Mouse (Mus musculus): ENCODE data around the gene Podn. TPM values are rescaled to one million over a fixed set of nuclear protein-coding genes. Genes with fewer than 3 reads are reported as not detected.

Gene Podn
- polyA plus RNA-seq, 1 experiment: 29.8 TPM

DNA sequence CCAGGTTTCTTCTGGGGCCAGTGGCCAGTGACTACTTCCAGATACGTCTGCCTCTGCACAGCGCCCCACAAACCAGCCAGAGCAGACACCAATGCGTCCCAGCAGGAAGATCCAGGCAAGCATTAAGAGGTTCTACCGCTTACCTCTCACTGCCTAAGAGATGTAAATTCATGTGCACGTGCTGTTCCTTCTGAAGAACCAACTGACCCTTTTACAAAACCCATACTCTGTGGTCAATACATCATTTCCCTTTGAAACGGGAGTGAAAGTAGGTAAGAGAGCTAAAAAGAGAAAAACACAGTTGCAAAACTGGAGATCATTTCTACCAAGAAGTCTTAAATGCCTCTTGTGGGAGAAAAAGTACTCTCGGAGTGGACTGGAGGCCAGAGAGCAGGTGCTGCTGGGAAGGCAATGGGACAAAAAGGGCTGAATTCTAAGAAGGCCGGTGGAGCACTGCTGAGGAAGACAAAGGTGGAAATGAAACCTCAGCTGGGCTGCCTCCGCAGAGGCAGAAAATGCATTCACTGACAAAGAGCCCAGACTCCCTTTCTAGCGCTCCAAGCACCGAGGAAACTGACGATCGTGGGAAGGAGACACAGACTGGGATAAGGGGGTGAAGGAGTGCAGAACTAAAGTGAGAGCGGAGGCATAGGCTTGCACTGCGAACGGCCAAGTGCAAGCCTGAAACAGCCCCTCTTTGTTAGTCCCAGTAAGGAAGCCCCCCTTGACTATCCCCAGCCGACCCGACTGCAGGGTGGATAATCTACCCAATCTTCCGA is 36.5 kb downstream of the Podn start:
- Histone ChIP-seq H3K36me3 (ENCODE audit: control insufficient read depth, insufficient read depth, low read length) (peaks cover 17% of the 10 kb centered on the region), H3K27me3 (replicated peaks; ENCODE audit: control insufficient read depth, insufficient read depth, low read length) (no peaks in the 10 kb centered on the region), H3K4me1 (ENCODE audit: control insufficient read depth, insufficient read depth, low read length) (peaks cover 8% of the 10 kb centered on the region; the same call in 1 of the 2 replicates), H3K4me3 (ENCODE audit: insufficient read depth, low read depth, low read length) (no peak overlapping the region), H3K27ac (ENCODE audit: insufficient read depth, low read depth, low read length) (no peak overlapping the region)
- 78% methylated on average over 19 of the region's 19 CpGs for WGBS
- TF ChIP-seq CTCF (conservative IDR thresholded peaks at IDR 0.05; ENCODE audit: insufficient read depth, insufficient read length, low read depth, low read length) (no peak), POLR2A (IDR thresholded peaks at IDR 0.05; ENCODE audit: low read depth, low read length) (no peak)
- no peak for DNase-seq

DNA sequence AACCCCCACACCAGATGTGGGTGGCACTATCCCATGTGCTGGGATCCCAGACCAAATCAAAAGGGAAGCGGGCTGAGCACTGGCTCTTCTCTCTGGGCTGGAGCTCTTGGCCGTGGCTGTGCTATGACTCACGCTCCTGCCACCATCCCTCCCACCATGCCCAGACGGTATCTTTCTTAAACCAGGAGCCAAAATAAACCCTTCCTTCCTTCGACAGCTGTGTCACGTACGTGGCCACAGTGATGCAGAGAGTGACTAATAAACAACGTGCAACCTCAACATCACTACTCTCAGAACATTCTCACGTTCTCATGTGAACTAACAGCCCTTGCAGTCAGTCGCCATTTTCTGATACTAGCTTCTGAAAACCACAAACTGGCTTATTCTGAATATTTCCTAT is 38.1 kb downstream of the Podn start:
- WGBS: 63% methylated on average over 10 of the region's 10 CpGs
- Histone ChIP-seq H3K4me3 (ENCODE audit: insufficient read depth, low read depth, low read length) (no peak overlapping the region), H3K27me3 (replicated peaks; ENCODE audit: control insufficient read depth, insufficient read depth, low read length) (no peaks in the 10 kb centered on the region), H3K27ac (ENCODE audit: insufficient read depth, low read depth, low read length) (no peak overlapping the region), H3K36me3 (ENCODE audit: control insufficient read depth, insufficient read depth, low read length) (peaks cover 14% of the 10 kb centered on the region), H3K4me1 (ENCODE audit: control insufficient read depth, insufficient read depth, low read length) (no peaks in the 10 kb centered on the region)
- no peak for DNase-seq
- TF ChIP-seq CTCF (conservative IDR thresholded peaks at IDR 0.05; ENCODE audit: insufficient read depth, insufficient read length, low read depth, low read length) (no peak), POLR2A (IDR thresholded peaks at IDR 0.05; ENCODE audit: low read depth, low read length) (no peak)

DNA sequence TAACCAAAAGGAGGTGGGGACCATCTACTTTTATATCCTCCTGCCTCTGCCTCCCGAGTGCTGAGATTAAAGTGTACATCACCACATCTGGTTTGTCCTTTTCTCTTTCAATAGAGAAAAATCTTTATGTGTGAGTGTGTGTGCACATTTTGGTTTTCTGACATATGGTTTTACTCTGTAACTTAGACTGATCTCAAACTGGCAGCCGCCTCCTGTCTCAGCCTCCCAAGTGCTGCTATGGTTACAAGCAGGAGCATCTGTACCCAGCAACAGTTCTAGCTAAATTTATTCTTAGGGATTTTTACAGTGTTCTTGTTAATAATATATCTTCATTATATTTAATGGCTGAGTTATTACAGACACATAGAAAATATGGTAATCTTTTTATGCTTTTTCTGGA is 39.0 kb downstream of the Podn start:
- TF ChIP-seq POLR2A (IDR thresholded peaks at IDR 0.05; ENCODE audit: low read depth, low read length) (no peak), CTCF (conservative IDR thresholded peaks at IDR 0.05; ENCODE audit: insufficient read depth, insufficient read length, low read depth, low read length) (no peak)
- WGBS: 94% methylated on average over 2 of the region's 2 CpGs
- H3K27ac ChIP-seq (ENCODE audit: insufficient read depth, low read depth, low read length): no peak overlapping the region
- H3K4me3 ChIP-seq (ENCODE audit: insufficient read depth, low read depth, low read length): no peak overlapping the region
- no peaks in the 10 kb centered on the region for H3K27me3 ChIP-seq (replicated peaks; ENCODE audit: control insufficient read depth, insufficient read depth, low read length)
- H3K36me3 ChIP-seq (ENCODE audit: control insufficient read depth, insufficient read depth, low read length): peaks cover 15% of the 10 kb centered on the region
- no peak for DNase-seq
- H3K4me1 ChIP-seq (ENCODE audit: control insufficient read depth, insufficient read depth, low read length): no peaks in the 10 kb centered on the region

DNA sequence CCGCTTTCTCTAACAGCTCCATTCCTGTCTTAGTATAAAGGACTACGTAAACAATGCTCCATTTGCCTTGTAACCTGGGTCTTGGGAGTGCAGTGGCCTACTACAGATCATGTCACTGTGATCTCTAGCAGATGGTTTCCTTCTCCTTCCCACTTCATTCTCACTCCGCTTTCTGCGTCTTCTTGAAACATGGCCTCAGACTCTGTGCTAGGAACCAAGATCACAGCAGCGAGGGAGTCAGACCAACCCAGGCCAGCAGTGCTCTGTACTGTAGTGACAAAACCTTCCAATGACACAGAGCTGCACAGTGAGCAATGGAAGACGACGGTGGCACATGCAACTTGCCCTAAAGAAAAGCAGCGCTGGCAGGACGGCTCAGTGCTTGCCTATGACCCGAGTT is 40.4 kb downstream of the Podn start:
- Histone ChIP-seq H3K4me1 (ENCODE audit: control insufficient read depth, insufficient read depth, low read length) (no peaks in the 10 kb centered on the region), H3K4me3 (ENCODE audit: insufficient read depth, low read depth, low read length) (no peak overlapping the region), H3K36me3 (ENCODE audit: control insufficient read depth, insufficient read depth, low read length) (peaks cover 10% of the 10 kb centered on the region), H3K27me3 (replicated peaks; ENCODE audit: control insufficient read depth, insufficient read depth, low read length) (no peaks in the 10 kb centered on the region), H3K27ac (ENCODE audit: insufficient read depth, low read depth, low read length) (0 out of 2 replicates have a peak overlapping the region, but pooled peaks have one; percentile 20)
- TF ChIP-seq CTCF (conservative IDR thresholded peaks at IDR 0.05; ENCODE audit: insufficient read depth, insufficient read length, low read depth, low read length): no peak
- TF ChIP-seq POLR2A (IDR thresholded peaks at IDR 0.05; ENCODE audit: low read depth, low read length): no peak
- 78% methylated on average over 10 of the region's 10 CpGs for WGBS
- no peak for DNase-seq

DNA sequence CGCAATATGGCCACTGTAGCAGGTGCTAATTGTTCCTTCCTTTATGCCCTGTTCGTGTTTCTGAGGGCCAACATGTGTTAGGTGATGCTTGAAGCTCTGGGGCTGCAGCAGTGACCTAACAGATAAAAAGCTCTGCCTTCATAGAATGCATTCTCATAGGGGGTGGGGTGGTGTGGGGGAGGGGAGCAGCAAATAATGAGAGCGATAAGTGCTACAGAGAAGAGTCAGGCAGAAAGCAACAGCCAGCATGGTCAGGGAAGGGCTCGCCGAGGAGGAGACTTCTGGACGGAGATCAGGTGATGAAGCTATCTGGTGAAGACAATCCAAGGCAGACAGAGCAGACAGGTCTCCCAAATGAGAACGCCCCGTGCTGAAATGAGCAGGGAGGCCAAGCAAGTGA is 43.6 kb downstream of the Podn start:
- H3K36me3 ChIP-seq (ENCODE audit: control insufficient read depth, insufficient read depth, low read length): peaks cover 4% of the 10 kb centered on the region; the same call in 1 of the 2 replicates
- TF ChIP-seq POLR2A (IDR thresholded peaks at IDR 0.05; ENCODE audit: low read depth, low read length): no peak

DNA sequence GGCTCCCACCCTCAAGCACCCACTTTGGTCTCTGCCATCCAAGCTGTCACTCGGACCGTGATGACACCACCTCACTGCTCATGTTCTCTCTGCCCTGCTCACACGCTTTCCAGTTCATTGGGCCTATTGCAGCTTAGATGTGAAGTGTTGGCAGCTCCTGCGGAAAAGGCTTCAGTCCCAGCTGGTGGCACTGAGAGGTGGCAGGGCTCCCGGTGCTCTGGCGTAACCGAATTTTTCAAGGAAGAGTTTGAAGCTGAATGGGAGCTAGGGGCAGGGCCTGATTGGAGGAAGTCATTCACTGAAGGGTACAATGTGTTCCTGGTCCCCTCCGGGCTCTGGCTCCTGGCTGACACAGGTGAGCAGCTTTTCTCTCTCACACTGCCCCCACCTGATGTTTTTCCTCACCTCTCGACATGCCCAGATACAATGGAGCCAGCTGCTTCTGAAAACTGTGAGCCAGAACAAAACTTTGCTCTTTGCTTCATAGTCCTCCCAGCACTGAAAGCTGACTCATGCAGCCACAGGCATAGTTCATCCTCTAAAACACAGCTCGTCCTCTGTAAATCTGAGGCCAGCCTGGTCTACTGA is 44.5 kb downstream of the Podn start:
- peak overlapping the region; percentile 5; the same call in 1 of the 2 replicates for H3K27ac ChIP-seq (ENCODE audit: insufficient read depth, low read depth, low read length)
- no peaks in the 10 kb centered on the region for H3K4me1 ChIP-seq (ENCODE audit: control insufficient read depth, insufficient read depth, low read length)
- TF ChIP-seq POLR2A (IDR thresholded peaks at IDR 0.05; ENCODE audit: low read depth, low read length) (no peak), CTCF (conservative IDR thresholded peaks at IDR 0.05; ENCODE audit: insufficient read depth, insufficient read length, low read depth, low read length) (no peak)
- H3K27me3 ChIP-seq (replicated peaks; ENCODE audit: control insufficient read depth, insufficient read depth, low read length): no peaks in the 10 kb centered on the region
- DNase-seq: peak; percentile 59
- no peak overlapping the region for H3K4me3 ChIP-seq (ENCODE audit: insufficient read depth, low read depth, low read length)
- H3K36me3 ChIP-seq (ENCODE audit: control insufficient read depth, insufficient read depth, low read length): peaks cover 7% of the 10 kb centered on the region; the same call in 1 of the 2 replicates
- WGBS: 57% methylated on average over 10 of the region's 10 CpGs

More for the DNA sequence above, 43.6 kb downstream of the Podn start:
- H3K4me1 ChIP-seq (ENCODE audit: control insufficient read depth, insufficient read depth, low read length): no peaks in the 10 kb centered on the region
- no peak for DNase-seq
- H3K4me3 ChIP-seq (ENCODE audit: insufficient read depth, low read depth, low read length): no peak overlapping the region
- 77% methylated on average over 8 of the region's 8 CpGs for WGBS
- no peaks in the 10 kb centered on the region for H3K27me3 ChIP-seq (replicated peaks; ENCODE audit: control insufficient read depth, insufficient read depth, low read length)
- H3K27ac ChIP-seq (ENCODE audit: insufficient read depth, low read depth, low read length): peak overlapping the region; percentile 39

DNA sequence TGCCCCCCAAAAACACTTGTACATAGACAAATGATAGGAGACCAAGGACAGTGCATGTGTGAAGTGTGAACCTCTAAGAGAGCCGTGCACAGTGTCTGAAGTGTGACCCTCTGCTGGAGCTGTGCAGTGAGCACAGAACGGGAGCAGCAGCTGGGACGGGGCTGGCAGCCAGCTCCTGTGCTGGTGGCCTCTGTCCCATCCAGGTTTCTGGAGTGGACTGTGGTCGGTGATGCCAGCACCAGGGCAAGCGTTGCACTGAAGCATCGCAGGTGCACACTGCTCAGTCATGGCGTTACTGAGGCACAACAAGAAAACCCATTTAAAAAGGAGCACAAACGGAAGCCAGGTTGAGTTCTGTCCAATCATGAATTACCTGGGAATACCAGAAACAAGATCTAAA is 50.1 kb downstream of the Podn start:
- DNase-seq: no peak
- peaks cover 12% of the 10 kb centered on the region; the same call in 1 of the 2 replicates for H3K36me3 ChIP-seq (ENCODE audit: control insufficient read depth, insufficient read depth, low read length)
- 68% methylated on average over 8 of the region's 8 CpGs for WGBS

More for the DNA sequence above, 50.1 kb downstream of the Podn start:
- no peak overlapping the region for H3K27ac ChIP-seq (ENCODE audit: insufficient read depth, low read depth, low read length)
- no peak overlapping the region for H3K4me3 ChIP-seq (ENCODE audit: insufficient read depth, low read depth, low read length)
- H3K27me3 ChIP-seq (replicated peaks; ENCODE audit: control insufficient read depth, insufficient read depth, low read length): no peaks in the 10 kb centered on the region
- H3K4me1 ChIP-seq (ENCODE audit: control insufficient read depth, insufficient read depth, low read length): no peaks in the 10 kb centered on the region
- TF ChIP-seq CTCF (conservative IDR thresholded peaks at IDR 0.05; ENCODE audit: insufficient read depth, insufficient read length, low read depth, low read length) (no peak), POLR2A (IDR thresholded peaks at IDR 0.05; ENCODE audit: low read depth, low read length) (no peak)
